Mouse (Mus musculus) lung, embryonic 16.5 days (tissue): ENCODE data around the gene Gm2381. TPM values are rescaled to one million over a fixed set of nuclear protein-coding genes. Genes with fewer than 3 reads are reported as not detected.
"Not testable (repeated sequence)": the region's sequence is repeated elsewhere in the genome, so short reads cannot be mapped to it uniquely, and the experiment has no call there.

Experiments used
- ATAC-seq: fragments of 200-750 bp; cut with Nextera tagmentation; 2 replicates; pipeline ENCODE4 v1.8.0; 2017; ENCODE audit warnings: low read depth, mild to moderate bottlenecking, moderate library complexity
- H3K27ac ChIP-seq: fragments of 300-500 bp; sonication (generic); 2 replicates; pipeline ENCODE4 v1.5.1; 2014; ENCODE audit warnings: mild to moderate bottlenecking, control low read depth, low read length
- H3K27me3 ChIP-seq: fragments of 300-500 bp; sonication (generic); 2 replicates; pipeline ENCODE4 v1.6.1; 2014; ENCODE audit warnings: low read depth, low read length, mixed read lengths; ENCODE audit not compliant: control insufficient read depth, insufficient read depth
- H3K36me3 ChIP-seq: fragments of 300-500 bp; sonication (generic); 2 replicates; pipeline ENCODE4 v1.6.1; 2014; ENCODE audit warnings: low read length; ENCODE audit not compliant: control insufficient read depth, insufficient read depth
- H3K4me1 ChIP-seq: fragments of 300-500 bp; sonication (generic); replicated peaks from 2 replicates; pipeline ENCODE4 v1.6.1; 2014; ENCODE audit warnings: low read length, mixed read lengths; ENCODE audit not compliant: control insufficient read depth, insufficient read depth
- H3K4me2 ChIP-seq: fragments of 300-500 bp; sonication (generic); 2 replicates; pipeline ENCODE4 v1.6.1; 2014; ENCODE audit warnings: low read depth, low read length, control low read depth
- H3K4me3 ChIP-seq: fragments of 300-500 bp; sonication (generic); 2 replicates; pipeline ENCODE4 v1.5.1; 2014; ENCODE audit warnings: mild to moderate bottlenecking, low read length, control low read depth
- H3K9ac ChIP-seq: fragments of 300-500 bp; sonication (generic); 2 replicates; pipeline ENCODE4 v1.6.1; 2014; ENCODE audit warnings: low read length, control low read depth
- H3K9me3 ChIP-seq: fragments of 300-500 bp; sonication (generic); 2 replicates; pipeline ENCODE4 v1.6.1; 2016; ENCODE audit warnings: low read length; ENCODE audit not compliant: control insufficient read depth
- WGBS: fragments of 180-500 bp; shearing (Covaris S2); extraction: QIAGEN DNeasy Blood & Tissue Kit; methylation state at CpG from one replicate; pipeline ENCODE4 v1.1.7; 2014; 5-methylcytosine and 5-hydroxymethylcytosine counted together
- polyA plus RNA-seq: library from polyadenylated mRNA; unstranded; fragments of >200 nt; fragmentation: Nextera tagmentation; extraction: Ambion mirVana; gene quantifications from 2 replicates; pipeline ENCODE4 v1.2.1, GENCODE M21; 2015

Gm2381 gene
- not detected in 2 replicates for polyA plus RNA-seq

- H3K4me3 ChIP-seq, ATAC-seq, H3K27ac ChIP-seq, H3K4me2 ChIP-seq, H3K27me3 ChIP-seq, H3K4me1 ChIP-seq, H3K9ac ChIP-seq, H3K9me3 ChIP-seq, H3K36me3 ChIP-seq: not testable (repeated sequence)
- 76% methylated on average over 8 of the region's 8 CpGs for whole genome bisulfite sequencing
Measured at GRCm38 (mm10) chr7:42866801-42867458, at the start of gene Gm2381. Gene Gm2381, minus strand, starts transcription at chr7:42867234.

DNA sequence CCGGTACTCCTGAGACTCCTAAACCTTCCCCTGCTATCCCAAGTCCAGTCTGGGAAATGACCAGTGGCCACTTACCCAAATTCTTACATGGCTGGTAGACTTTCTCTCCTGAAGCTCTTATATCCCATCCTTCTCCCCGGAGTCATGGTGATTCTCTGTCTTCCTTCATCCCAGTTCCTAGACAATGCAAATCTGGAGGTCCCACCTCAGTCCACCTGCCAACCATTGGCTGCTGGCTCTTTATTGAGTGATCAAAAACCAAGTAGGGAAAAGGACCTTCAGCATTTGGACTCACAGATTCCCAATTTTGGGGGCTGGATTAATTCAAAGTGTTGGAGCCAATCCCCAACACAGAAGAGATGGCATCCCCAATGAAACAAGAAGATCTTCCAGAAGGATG, 31.0 kb upstream of the Gm2381 start:
- H3K27ac ChIP-seq, H3K9ac ChIP-seq, H3K27me3 ChIP-seq, H3K4me2 ChIP-seq, H3K36me3 ChIP-seq, ATAC-seq, H3K4me3 ChIP-seq, H3K4me1 ChIP-seq, H3K9me3 ChIP-seq: not testable (repeated sequence)
- WGBS, result 88% methylated on average over 2 of the region's 2 CpGs

DNA sequence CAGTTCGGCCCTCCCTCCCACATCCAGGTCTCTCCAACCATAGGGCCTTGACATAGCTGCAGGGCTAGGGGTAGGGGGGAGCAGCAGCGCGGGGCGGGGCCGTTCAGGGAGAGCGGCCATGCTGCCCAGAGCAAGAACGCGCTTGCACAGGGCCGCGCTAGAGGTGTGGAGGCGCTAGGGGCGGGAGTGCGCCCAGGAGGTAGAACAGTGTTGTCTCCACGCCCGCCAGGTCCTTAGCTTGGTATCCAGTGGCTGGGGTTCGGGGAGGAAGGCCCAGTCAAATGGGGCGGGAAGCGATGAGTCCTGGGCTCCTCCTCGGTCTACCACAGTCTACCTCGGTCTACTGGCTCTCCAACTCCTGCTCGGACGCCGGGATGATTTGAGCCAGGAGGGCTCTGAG, 11.1 kb upstream of the Gm2381 start:
- Histone ChIP-seq H3K4me2 (no peak overlapping the region), H3K4me1 (no peaks in the 10 kb centered on the region), H3K36me3 (no peaks in the 10 kb centered on the region), H3K27me3 (no peaks in the 10 kb centered on the region), H3K9me3 (peaks cover 2% of the 10 kb centered on the region; the same call in 1 of the 2 replicates), H3K27ac (no peak overlapping the region), H3K9ac (no peak overlapping the region), H3K4me3 (no peak overlapping the region)
- ATAC-seq, result no peak
- 44% methylated on average over 21 of the region's 23 CpGs for WGBS

DNA sequence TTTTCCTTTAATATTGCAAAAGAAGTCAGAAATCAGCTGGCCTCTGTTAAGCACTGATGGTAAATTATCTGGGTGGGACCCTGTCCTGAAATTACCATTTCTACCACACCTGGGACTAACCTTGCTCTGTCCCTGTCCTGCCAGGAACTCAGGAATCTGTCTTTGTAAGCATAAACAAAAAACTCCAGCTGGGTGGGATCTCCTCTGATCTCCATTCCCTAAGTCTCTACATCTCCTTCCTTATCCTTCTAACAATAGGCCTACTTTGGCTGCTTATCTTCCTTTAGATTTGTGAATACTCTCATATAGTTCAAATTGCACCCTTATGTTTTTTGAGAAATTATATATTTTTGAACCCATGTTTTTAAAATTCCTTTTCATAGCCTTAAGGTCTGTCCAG, 28.7 kb downstream of the Gm2381 start:
- not testable (repeated sequence) for H3K9ac ChIP-seq, H3K4me3 ChIP-seq, H3K27ac ChIP-seq, ATAC-seq, H3K27me3 ChIP-seq, H3K4me2 ChIP-seq, H3K36me3 ChIP-seq, H3K9me3 ChIP-seq, H3K4me1 ChIP-seq

DNA sequence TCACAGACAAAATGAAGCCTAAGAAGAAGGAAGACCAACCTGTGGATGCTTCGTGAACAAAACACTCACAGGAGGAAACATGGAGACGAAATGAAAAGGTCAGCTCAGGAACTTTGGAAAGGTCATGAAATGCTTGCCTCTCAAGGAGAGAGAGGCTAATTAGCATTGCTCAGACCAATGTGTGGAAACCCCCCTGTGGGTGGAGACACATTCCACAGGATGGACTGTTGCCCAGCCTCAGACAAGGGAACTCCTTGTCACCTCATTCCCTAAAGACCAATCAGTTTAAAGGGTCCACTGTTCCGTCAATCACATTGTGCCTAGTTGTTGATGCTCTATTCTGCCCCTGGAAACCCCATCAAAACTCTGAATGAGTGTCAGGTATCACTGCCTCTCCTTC, 34.8 kb downstream of the Gm2381 start:
- H3K9ac ChIP-seq, result no peak overlapping the region
- no peak for ATAC-seq
- 76% methylated on average over 3 of the region's 3 CpGs for WGBS
- H3K36me3 ChIP-seq, result no peaks in the 10 kb centered on the region
- H3K4me3 ChIP-seq, result no peak overlapping the region
- no peaks in the 10 kb centered on the region for H3K27me3 ChIP-seq
- no peaks in the 10 kb centered on the region for H3K4me1 ChIP-seq
- H3K27ac ChIP-seq, result no peak overlapping the region
- H3K9me3 ChIP-seq, result no peaks in the 10 kb centered on the region
- H3K4me2 ChIP-seq, result no peak overlapping the region

GRCm38 (mm10) chr7:42793425-42793824, 73.6 kb downstream of the Gm2381 start, which contains the start of gene Vmn2r62:
Gene Vmn2r62, minus strand, starts transcription at chr7:42793525.
- not testable (repeated sequence) for H3K27ac ChIP-seq, H3K4me1 ChIP-seq, H3K4me2 ChIP-seq, H3K27me3 ChIP-seq, ATAC-seq, H3K9me3 ChIP-seq, H3K36me3 ChIP-seq, H3K4me3 ChIP-seq, H3K9ac ChIP-seq
- WGBS, result no CpG with 5 or more reads among the region's 1 CpGs

Other genes with a start within 250 kb of the Gm2381 start
- gene Zfp976, start 224.6 kb downstream of the Gm2381 start, polyA plus RNA-seq, result 4.3 and 4.9 TPM in 2 replicates
- 9.8 and 10.2 TPM in 2 replicates for gene Zfp975, start 174.5 kb downstream of the Gm2381 start, polyA plus RNA-seq
- 0.04 TPM in 1 of 2 replicates, not detected in the other for gene Gm17067, start 140.2 kb downstream of the Gm2381 start, polyA plus RNA-seq
- gene Vmn2r62, start 73.7 kb downstream of the Gm2381 start, polyA plus RNA-seq, result not detected in 2 replicates
- gene Vmn2r63, start 66.6 kb upstream of the Gm2381 start, polyA plus RNA-seq, result not detected in 2 replicates
- not detected in 2 replicates for gene Gm9268, start 151.5 kb upstream of the Gm2381 start, polyA plus RNA-seq
- not detected in 2 replicates for gene Zfp936, start 247.0 kb upstream of the Gm2381 start, polyA plus RNA-seq